Mouse (Mus musculus): Measurements from ENCODE around the gene Klhl8. TPM values are rescaled to one million over a fixed set of nuclear protein-coding genes. Genes with fewer than 3 reads are reported as not detected.

Klhl8 gene
- polyA plus RNA-seq, 1 experiment from 2014 or later = 7.1 TPM

- ATAC-seq = peak; percentile 32
- no peak overlapping the region for H3K4me3 ChIP-seq (ENCODE audit: low read depth, low read length)
- peaks cover 29% of the 10 kb centered on the region for H3K36me3 ChIP-seq (ENCODE audit: insufficient read depth, low read length)
- no peak overlapping the region for H3K4me2 ChIP-seq (replicated peaks; ENCODE audit: low read depth, low read length)
- no peak overlapping the region for H3K9ac ChIP-seq (replicated peaks; ENCODE audit: low read depth)
- H3K27me3 ChIP-seq (replicated peaks; ENCODE audit: insufficient read depth, low read length) = no peaks in the 10 kb centered on the region
- TF ChIP-seq CTCF (IDR thresholded peaks at IDR 0.05) (peak; percentile 39; the same call in 1 of the 2 replicates), EP300 (IDR thresholded peaks at IDR 0.05) (no peak)
- WGBS = 56% methylated on average over 17 of the region's 17 CpGs
- H3K27ac ChIP-seq (ENCODE audit: low read length) = no peak overlapping the region
- no peaks in the 10 kb centered on the region for H3K9me3 ChIP-seq (ENCODE audit: low read length)
- no peaks in the 10 kb centered on the region for H3K4me1 ChIP-seq (ENCODE audit: insufficient read depth, low read depth, low read length)
- peak; percentile 34 for DNase-seq (ENCODE audit: low spot score)
These were observed 56.8 kb downstream of the Klhl8 start for GRCm38 (mm10) chr5:103854041-103854806.

- H3K4me1 ChIP-seq (ENCODE audit: insufficient read depth, low read depth, low read length) = no peaks in the 10 kb centered on the region
- TF ChIP-seq CTCF (IDR thresholded peaks at IDR 0.05) (no peak), EP300 (IDR thresholded peaks at IDR 0.05) (no peak)
- DNase-seq (ENCODE audit: low spot score) = no peak
- H3K27me3 ChIP-seq (replicated peaks; ENCODE audit: insufficient read depth, low read length) = no peaks in the 10 kb centered on the region
- 83% methylated on average over 4 of the region's 4 CpGs for WGBS
- no peaks in the 10 kb centered on the region for H3K9me3 ChIP-seq (ENCODE audit: low read length)
- no peak overlapping the region for H3K4me3 ChIP-seq (ENCODE audit: low read depth, low read length)
- no peak overlapping the region for H3K9ac ChIP-seq (replicated peaks; ENCODE audit: low read depth)
- peaks cover 36% of the 10 kb centered on the region for H3K36me3 ChIP-seq (ENCODE audit: insufficient read depth, low read length)
- no peak overlapping the region for H3K27ac ChIP-seq (ENCODE audit: low read length)
- no peak for ATAC-seq
- no peak overlapping the region for H3K4me2 ChIP-seq (replicated peaks; ENCODE audit: low read depth, low read length)
These were observed 58.1 kb downstream of the Klhl8 start for GRCm38 (mm10) chr5:103852756-103853549.

- H3K36me3 ChIP-seq (ENCODE audit: insufficient read depth, low read length) = peaks cover 44% of the 10 kb centered on the region
- TF ChIP-seq EP300 (IDR thresholded peaks at IDR 0.05) (no peak), CTCF (IDR thresholded peaks at IDR 0.05) (no peak)
- ATAC-seq = no peak
- H3K9me3 ChIP-seq (ENCODE audit: low read length) = no peaks in the 10 kb centered on the region
- no peak overlapping the region for H3K4me2 ChIP-seq (replicated peaks; ENCODE audit: low read depth, low read length)
- DNase-seq (ENCODE audit: low spot score) = no peak
- no peaks in the 10 kb centered on the region for H3K4me1 ChIP-seq (ENCODE audit: insufficient read depth, low read depth, low read length)
- WGBS = 72% methylated on average over 8 of the region's 8 CpGs
- no peak overlapping the region for H3K9ac ChIP-seq (replicated peaks; ENCODE audit: low read depth)
- H3K27me3 ChIP-seq (replicated peaks; ENCODE audit: insufficient read depth, low read length) = no peaks in the 10 kb centered on the region
- no peak overlapping the region for H3K4me3 ChIP-seq (ENCODE audit: low read depth, low read length)
- no peak overlapping the region for H3K27ac ChIP-seq (ENCODE audit: low read length)
These were observed 62.5 kb downstream of the Klhl8 start for GRCm38 (mm10) chr5:103848546-103848945.

DNA sequence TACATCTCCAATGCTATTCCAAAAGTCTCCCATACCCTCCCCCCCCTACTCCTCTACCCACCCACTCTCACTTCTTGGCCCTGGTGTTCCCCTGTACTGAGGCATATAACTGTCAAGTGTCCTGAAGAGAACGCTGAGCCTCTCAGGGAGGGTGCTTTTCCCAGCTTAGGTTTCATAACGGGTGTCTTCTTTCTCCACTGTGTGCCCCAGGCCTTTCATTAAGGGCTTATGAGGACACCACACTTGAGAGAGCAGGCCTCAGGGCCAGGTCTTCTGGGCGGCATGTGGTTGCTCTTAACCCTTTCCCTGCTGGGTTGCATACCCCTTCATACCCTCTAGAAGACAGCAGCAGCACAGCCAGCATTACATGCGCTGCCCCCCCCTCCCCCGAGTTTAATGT lies 64.5 kb downstream of the Klhl8 start:
- H3K9me3 ChIP-seq (ENCODE audit: low read length) = no peaks in the 10 kb centered on the region
- 64% methylated on average over 5 of the region's 5 CpGs for WGBS
- no peak overlapping the region for H3K27ac ChIP-seq (ENCODE audit: low read length)

GRCm38 (mm10) chr5:103846154-103846551 lies 64.9 kb downstream of the Klhl8 start:
- H3K27ac ChIP-seq (ENCODE audit: low read length) = no peak overlapping the region
- TF ChIP-seq EP300 (IDR thresholded peaks at IDR 0.05) (no peak), CTCF (IDR thresholded peaks at IDR 0.05) (no peak)
- ATAC-seq (peak; percentile 66), DNase-seq (ENCODE audit: low spot score) (peak; percentile 57)
- no peaks in the 10 kb centered on the region for H3K4me1 ChIP-seq (ENCODE audit: insufficient read depth, low read depth, low read length)
- H3K36me3 ChIP-seq (ENCODE audit: insufficient read depth, low read length) = peaks cover 46% of the 10 kb centered on the region
- H3K4me3 ChIP-seq (ENCODE audit: low read depth, low read length) = no peak overlapping the region
- H3K27me3 ChIP-seq (replicated peaks; ENCODE audit: insufficient read depth, low read length) = no peaks in the 10 kb centered on the region
- 66% methylated on average over 10 of the region's 10 CpGs for WGBS
- no peak overlapping the region for H3K9ac ChIP-seq (replicated peaks; ENCODE audit: low read depth)
- no peaks in the 10 kb centered on the region for H3K9me3 ChIP-seq (ENCODE audit: low read length)
- H3K4me2 ChIP-seq (replicated peaks; ENCODE audit: low read depth, low read length) = no peak overlapping the region

More for the DNA sequence above, 64.5 kb downstream of the Klhl8 start:
- H3K36me3 ChIP-seq (ENCODE audit: insufficient read depth, low read length) = peaks cover 48% of the 10 kb centered on the region
- no peaks in the 10 kb centered on the region for H3K27me3 ChIP-seq (replicated peaks; ENCODE audit: insufficient read depth, low read length)
- H3K4me2 ChIP-seq (replicated peaks; ENCODE audit: low read depth, low read length) = no peak overlapping the region
- DNase-seq (ENCODE audit: low spot score) (no peak), ATAC-seq (peak; percentile 16; the same call in 1 of the 2 replicates)
- no peak overlapping the region for H3K4me3 ChIP-seq (ENCODE audit: low read depth, low read length)
- no peak for TF ChIP-seq EP300 (IDR thresholded peaks at IDR 0.05)
- TF ChIP-seq CTCF (IDR thresholded peaks at IDR 0.05) = no peak
- no peak overlapping the region for H3K9ac ChIP-seq (replicated peaks; ENCODE audit: low read depth)
- H3K4me1 ChIP-seq (ENCODE audit: insufficient read depth, low read depth, low read length) = no peaks in the 10 kb centered on the region

GRCm38 (mm10) chr5:103845418-103846153 lies 65.5 kb downstream of the Klhl8 start:
- Histone ChIP-seq H3K27me3 (replicated peaks; ENCODE audit: insufficient read depth, low read length) (no peaks in the 10 kb centered on the region), H3K4me3 (ENCODE audit: low read depth, low read length) (no peak overlapping the region), H3K36me3 (ENCODE audit: insufficient read depth, low read length) (peaks cover 45% of the 10 kb centered on the region), H3K9me3 (ENCODE audit: low read length) (no peaks in the 10 kb centered on the region), H3K9ac (replicated peaks; ENCODE audit: low read depth) (no peak overlapping the region), H3K4me2 (replicated peaks; ENCODE audit: low read depth, low read length) (no peak overlapping the region), H3K27ac (ENCODE audit: low read length) (no peak overlapping the region), H3K4me1 (ENCODE audit: insufficient read depth, low read depth, low read length) (no peaks in the 10 kb centered on the region)
- no peak for TF ChIP-seq CTCF (IDR thresholded peaks at IDR 0.05)
- no peak for TF ChIP-seq EP300 (IDR thresholded peaks at IDR 0.05)
- 49% methylated on average over 19 of the region's 19 CpGs for WGBS
- peak; percentile 28 for DNase-seq (ENCODE audit: low spot score)
- peak; percentile 8; the same call in 1 of the 2 replicates for ATAC-seq

Data from lung, postnatal 0 days (tissue).